Mouse (Mus musculus): ENCODE measurements around the gene Rimbp3.

The Rimbp3 gene

GRCm38 (mm10) chr16:17255270-17255669 is 46.9 kb downstream of the Rimbp3 start:
- no peak for DNase-seq (ENCODE audit: low read depth, low spot score)

- no peak for DNase-seq (ENCODE audit: low read depth, low spot score)
Measured at GRCm38 (mm10) chr16:17257359-17257821, 49.0 kb downstream of the Rimbp3 start.

GRCm38 (mm10) chr16:17258917-17259316 is 50.5 kb downstream of the Rimbp3 start:
- DNase-seq (ENCODE audit: low read depth, low spot score) = no peak

GRCm38 (mm10) chr16:17261341-17261740 is 52.9 kb downstream of the Rimbp3 start:
- DNase-seq (ENCODE audit: low read depth, low spot score) = no peak
